Mouse (Mus musculus): ENCODE results near the gene D230025D16Rik.

GRCm38 (mm10) chr8:105253766-105254151 lies 28.8 kb downstream of the D230025D16Rik start:
- TF ChIP-seq GATA1 (IDR thresholded peaks at IDR 0.05; ENCODE audit: low read length) = no peak
- TF ChIP-seq TAL1 (IDR thresholded peaks at IDR 0.05; ENCODE audit: low read length) = no peak

Data from erythroblast, embryonic 14.5 days (primary cell).